Mouse (Mus musculus) adrenal gland, postnatal 25 days (tissue): ENCODE results near the gene Cyp2c65. TPM values are rescaled to one million over a fixed set of nuclear protein-coding genes. Genes with fewer than 3 reads are reported as not detected.
"Not testable (repeated sequence)": the region's sequence is repeated elsewhere in the genome, so short reads cannot be mapped to it uniquely, and the experiment has no call there.

ENCODE experiments used
- DNase-seq: peaks from one replicate; pipeline ENCODE4 v3.0.0; 2021; ENCODE audit warnings: mixed read lengths
- long read RNA-seq: library from polyadenylated mRNA; stranded (forward); transcript quantifications from one replicate; pipeline ENCODE4 v2.0.0, GENCODE M21; 2021
- total RNA-seq: library from RNA; stranded (reverse); gene quantifications from 2 replicates; pipeline ENCODE4 v1.2.3, GENCODE M21; 2021

Gene Cyp2c65
- not detected in 2 replicates for total RNA-seq
- long read RNA-seq, result 0 reads

DNA sequence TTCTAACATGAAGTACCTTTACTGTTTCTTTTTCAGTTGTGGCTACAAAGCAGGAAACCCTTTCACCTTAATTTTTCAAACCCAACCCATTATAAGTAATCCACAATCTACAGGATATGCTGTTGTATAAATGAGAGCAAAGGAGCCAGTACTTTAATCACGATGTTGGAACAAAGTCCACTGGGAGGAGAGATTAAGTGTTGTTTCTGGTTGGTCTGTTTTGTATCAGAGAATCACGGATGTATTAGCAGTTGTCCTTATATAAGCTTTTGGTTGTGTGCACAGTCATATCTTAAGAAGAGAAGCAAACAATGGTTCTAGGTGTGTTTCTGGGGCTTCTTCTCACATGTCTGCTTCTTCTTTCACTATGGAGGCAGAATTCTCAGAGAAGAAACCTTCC, at the start of gene Cyp2c65:
Cyp2c65 (plus strand) TSS at position 297 of the 400 bp plus-strand sequence.
- DNase-seq, result no peak

GRCm38 (mm10) chr19:39057928-39058327, 2.9 kb upstream of the Cyp2c65 start:
- DNase-seq, result no peak

DNA sequence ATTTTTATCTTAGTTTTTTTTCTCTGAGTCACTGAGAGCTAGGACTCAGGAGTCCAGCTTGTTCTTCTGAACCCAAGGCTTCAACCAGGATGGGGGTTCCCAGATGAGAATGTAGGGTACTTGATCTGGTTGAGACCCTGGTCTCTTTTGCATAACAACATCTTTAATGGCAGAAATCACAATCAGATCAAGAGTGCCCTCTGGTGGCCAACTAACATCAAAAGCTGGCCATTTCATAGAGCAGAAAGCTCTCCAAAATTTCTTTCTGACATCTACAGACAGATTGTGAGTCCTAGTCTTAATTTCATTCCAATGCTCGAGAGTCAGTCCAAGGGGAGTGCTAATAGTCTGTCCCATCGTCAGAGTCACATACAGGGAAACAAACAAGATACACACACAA, 38.0 kb downstream of the Cyp2c65 start:
- not testable (repeated sequence) for DNase-seq

GRCm38 (mm10) chr19:39113644-39114043, 52.8 kb downstream of the Cyp2c65 start, which contains the start of gene Cyp2c66:
Gene Cyp2c66, plus strand, starts transcription at chr19:39113898.
- DNase-seq, result no peak

Other genes with a start within 250 kb of the Cyp2c65 start
- gene Noc3l, start 241.8 kb upstream of the Cyp2c65 start, total RNA-seq, result 16.1 and 17.7 TPM in 2 replicates
- gene Tbc1d12, start 224.4 kb upstream of the Cyp2c65 start, total RNA-seq, result 9.3 and 9.9 TPM in 2 replicates
- 9.9 and 15.0 TPM in 2 replicates for gene Hells, start 130.1 kb upstream of the Cyp2c65 start, total RNA-seq
- 0.15 TPM in 1 of 2 replicates, not detected in the other for gene Cyp2c55, start 54.0 kb upstream of the Cyp2c65 start, total RNA-seq
- gene Cyp2c66, start 52.9 kb downstream of the Cyp2c65 start, total RNA-seq, result not detected in 2 replicates
- 5.0 TPM in 1 of 2 replicates, not detected in the other for gene Cyp2c29, start 208.4 kb downstream of the Cyp2c65 start, total RNA-seq